Mouse (Mus musculus): Measurements from ENCODE around the gene Ak5.
"Not testable (repeated sequence)": the region's sequence is repeated elsewhere in the genome, so short reads cannot be mapped to it uniquely, and the experiment has no call there.

The Ak5 gene

GRCm38 (mm10) chr3:152475278-152475669 lies 192.9 kb downstream of the Ak5 start:
- DNase-seq (ENCODE audit: low spot score): no peak

GRCm38 (mm10) chr3:152474582-152475277 lies 193.4 kb downstream of the Ak5 start:
- DNase-seq (ENCODE audit: low spot score): no peak

- DNase-seq (ENCODE audit: low spot score): no peak
Observed at GRCm38 (mm10) chr3:152472676-152473075, 195.5 kb downstream of the Ak5 start.

GRCm38 (mm10) chr3:152470347-152470746 lies 197.8 kb downstream of the Ak5 start:
- DNase-seq (ENCODE audit: low spot score): no peak

GRCm38 (mm10) chr3:152469423-152470200 lies 198.5 kb downstream of the Ak5 start:
- no peak for DNase-seq (ENCODE audit: low spot score)

- no peak for DNase-seq (ENCODE audit: low spot score)
Observed at GRCm38 (mm10) chr3:152468569-152469041, 199.6 kb downstream of the Ak5 start.

- DNase-seq (ENCODE audit: low spot score): no peak
Observed at GRCm38 (mm10) chr3:152468032-152468431, 200.1 kb downstream of the Ak5 start.

- no peak for DNase-seq (ENCODE audit: low spot score)
Observed at GRCm38 (mm10) chr3:152467312-152467711, 200.8 kb downstream of the Ak5 start.

- no peak for DNase-seq (ENCODE audit: low spot score)
Observed at GRCm38 (mm10) chr3:152466849-152467248, 201.3 kb downstream of the Ak5 start.

- DNase-seq (ENCODE audit: low spot score): no peak
Observed at GRCm38 (mm10) chr3:152465338-152465737, 202.8 kb downstream of the Ak5 start.

- no peak for DNase-seq (ENCODE audit: low spot score)
Observed at GRCm38 (mm10) chr3:152464462-152464861, 203.7 kb downstream of the Ak5 start.

GRCm38 (mm10) chr3:152462900-152463299 lies 205.3 kb downstream of the Ak5 start:
- no peak for DNase-seq (ENCODE audit: low spot score)

GRCm38 (mm10) chr3:152462038-152462547 lies 206.1 kb downstream of the Ak5 start:
- no peak for DNase-seq (ENCODE audit: low spot score)

- no peak for DNase-seq (ENCODE audit: low spot score)
Observed at GRCm38 (mm10) chr3:152460802-152461201, 207.4 kb downstream of the Ak5 start.

- not testable (repeated sequence) for DNase-seq (ENCODE audit: low spot score)
Observed at GRCm38 (mm10) chr3:152458875-152459274, 209.3 kb downstream of the Ak5 start.

GRCm38 (mm10) chr3:152457308-152458035 lies 210.7 kb downstream of the Ak5 start:
- no peak for DNase-seq (ENCODE audit: low spot score)

GRCm38 (mm10) chr3:152453163-152453562 lies 215.0 kb downstream of the Ak5 start:
- DNase-seq (ENCODE audit: low spot score): no peak

- DNase-seq (ENCODE audit: low spot score): no peak
Observed at GRCm38 (mm10) chr3:152446966-152447365, 221.2 kb downstream of the Ak5 start.

GRCm38 (mm10) chr3:152444114-152444513 lies 224.0 kb downstream of the Ak5 start:
- no peak for DNase-seq (ENCODE audit: low spot score)

GRCm38 (mm10) chr3:152442795-152443194 lies 225.4 kb downstream of the Ak5 start:
- DNase-seq (ENCODE audit: low spot score): no peak

GRCm38 (mm10) chr3:152438068-152438467 lies 230.1 kb downstream of the Ak5 start:
- DNase-seq (ENCODE audit: low spot score): no peak

- DNase-seq (ENCODE audit: low spot score): no peak
Observed at GRCm38 (mm10) chr3:152435590-152435989, 232.6 kb downstream of the Ak5 start.
